ENCODE assay signal across 8 mouse cellular contexts in the genomic region with DNA sequence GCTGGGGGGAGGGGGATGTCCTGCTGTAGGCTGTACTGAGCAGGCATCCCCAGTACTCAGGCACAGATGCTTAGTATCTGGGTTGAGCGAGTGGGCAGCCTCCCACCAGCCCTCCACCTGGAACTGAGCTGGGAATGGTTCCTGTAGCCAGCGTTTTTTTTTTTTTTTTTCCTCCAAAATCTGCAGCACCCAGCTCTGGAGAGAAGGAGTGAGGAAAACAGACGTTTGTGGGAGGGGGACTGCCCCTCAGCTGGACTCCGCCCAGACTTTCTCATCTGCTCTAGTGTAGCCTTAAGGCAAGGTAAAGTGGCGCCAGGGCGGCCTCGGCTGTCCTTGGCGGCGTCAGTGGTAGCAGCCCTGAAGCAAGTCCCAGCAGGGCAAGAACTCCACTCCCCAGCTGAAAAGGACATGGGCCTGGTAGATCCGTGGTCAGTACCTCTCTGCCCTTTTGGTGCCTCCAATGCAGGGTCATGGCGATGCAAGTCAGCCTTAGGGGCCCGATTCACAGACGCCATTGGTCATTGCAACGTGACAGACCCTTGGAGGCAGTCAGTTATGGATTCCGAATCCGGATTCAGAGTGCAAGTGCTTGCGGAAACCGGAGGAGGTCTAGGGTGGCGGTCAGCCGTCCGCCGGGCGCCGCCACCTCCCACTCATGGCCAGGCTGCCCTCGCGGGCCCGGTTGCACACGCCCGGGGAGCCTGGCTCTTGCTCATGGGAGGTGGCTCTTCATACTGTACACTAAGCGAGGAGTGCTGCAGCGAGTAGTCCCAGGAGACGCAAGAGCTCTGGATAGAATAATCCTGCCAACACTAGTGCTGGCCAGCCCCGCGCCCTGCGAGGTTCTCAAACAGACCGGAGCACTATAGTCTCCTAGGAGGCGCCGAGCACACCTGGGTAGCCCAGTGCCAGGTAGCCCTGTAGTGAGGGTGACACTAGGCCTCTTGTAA. TPM values are rescaled to one million over a fixed set of nuclear protein-coding genes. Genes with fewer than 3 reads are reported as not detected.
DNase-seq lines count a peak whose midpoint lies in the region; ATAC-seq lines count a peak whose summit lies in the region.

No protein-coding gene starts in this region.

- no peaks in the 10 kb centered on the region for H3K36me3 ChIP-seq in erythroblast, embryonic 14.5 days (ENCODE audit: control insufficient read depth)
- H3K36me3 ChIP-seq in limb, embryonic 13.5 days = no peaks in the 10 kb centered on the region
- no peaks in the 10 kb centered on the region for H3K36me3 ChIP-seq in midbrain, embryonic 15.5 days (replicated peaks)

- peak overlapping the region; percentile 56 for H3K4me3 ChIP-seq in erythroblast, embryonic 14.5 days (replicated peaks)
- peak overlapping the region; percentile 71 for H3K4me3 ChIP-seq in limb, embryonic 13.5 days
- peak overlapping the region; percentile 61 for H3K4me3 ChIP-seq in midbrain, embryonic 15.5 days

- H3K27me3 ChIP-seq in erythroblast, embryonic 14.5 days (ENCODE audit: control insufficient read depth) = peaks cover 38% of the 10 kb centered on the region
- peaks cover 19% of the 10 kb centered on the region for H3K27me3 ChIP-seq in limb, embryonic 13.5 days
- H3K27me3 ChIP-seq in midbrain, embryonic 15.5 days (replicated peaks) = peaks cover 14% of the 10 kb centered on the region

- peak overlapping the region; percentile 79 for H3K9ac ChIP-seq in limb, embryonic 13.5 days
- peak overlapping the region; percentile 75 for H3K9ac ChIP-seq in midbrain, embryonic 15.5 days

- H3K27ac ChIP-seq in limb, embryonic 13.5 days = peak overlapping the region; percentile 74; the same call in 1 of the 2 replicates
- no peak overlapping the region for H3K27ac ChIP-seq in midbrain, embryonic 15.5 days

- WGBS in limb, embryonic 13.5 days = 2% methylated on average over 38 of the region's 38 CpGs
- 4% methylated on average over 38 of the region's 38 CpGs for WGBS in midbrain, embryonic 15.5 days

- no peak for ATAC-seq in erythroblast, adult 5-6 weeks (replicated peaks; ENCODE audit: low FRiP score, poor library complexity, severe bottlenecking)
- peak; percentile 14; the same call in 1 of the 2 replicates for ATAC-seq in granulocyte monocyte progenitor cell, adult 5-6 weeks (replicated peaks; ENCODE audit: poor library complexity, severe bottlenecking)
- peak; percentile 21 for ATAC-seq in limb, embryonic 13.5 days (ENCODE audit: low FRiP score, low read depth)
- ATAC-seq in midbrain, embryonic 15.5 days (replicated peaks) = peak; percentile 41; the same call in 1 of the 2 replicates

- H3K4me1 ChIP-seq in erythroblast, embryonic 14.5 days (ENCODE audit: control insufficient read depth) = peaks cover 25% of the 10 kb centered on the region
- peaks cover 55% of the 10 kb centered on the region for H3K4me1 ChIP-seq in limb, embryonic 13.5 days
- peaks cover 40% of the 10 kb centered on the region for H3K4me1 ChIP-seq in midbrain, embryonic 15.5 days

- DNase-seq in embryo, embryonic 11 days = peak; percentile 60
- DNase-seq in kidney, adult 11 months = peak; percentile 60
- peak; percentile 70 for DNase-seq in telencephalon, adult 2 months (ENCODE audit: low read depth, low spot score)

- H3K4me2 ChIP-seq in limb, embryonic 13.5 days (replicated peaks) = peak overlapping the region; percentile 95
- peak overlapping the region; percentile 99 for H3K4me2 ChIP-seq in midbrain, embryonic 15.5 days

- no peaks in the 10 kb centered on the region for H3K9me3 ChIP-seq in erythroblast, embryonic 14.5 days (ENCODE audit: control insufficient read depth, low read length)
- H3K9me3 ChIP-seq in limb, embryonic 13.5 days = no peaks in the 10 kb centered on the region
- H3K9me3 ChIP-seq in midbrain, embryonic 15.5 days = no peaks in the 10 kb centered on the region

RNA-seq across cellular contexts. Expression of a gene that starts 1.1 kb away (rescaled TPM):
- 0.04 TPM in 1 of 2 replicates, not detected in the other for polyA plus RNA-seq in erythroblast, embryonic 14.5 days (2012)
- total RNA-seq in erythroblast, adult 5-6 weeks (2015; ENCODE audit: low replicate concordance) = 0.42 and 2.7 TPM in 2 replicates
- 0.42 TPM in 1 of 2 replicates, not detected in the other for total RNA-seq in erythroblast, adult 5-6 weeks (2017; ENCODE audit: low replicate concordance)
- 5.1 and 5.7 TPM in 2 replicates for total RNA-seq in granulocyte monocyte progenitor cell, adult 5-6 weeks (2014; fragmentation: Nextera tagmentation)
- 1.6 and 4.4 TPM in 2 replicates for total RNA-seq in granulocyte monocyte progenitor cell, adult 5-6 weeks (2017)
- polyA plus RNA-seq in limb, embryonic 13.5 days (2015; fragmentation: Nextera tagmentation; extraction: Ambion mirVana) = 10.7 and 11.7 TPM in 2 replicates
- 5.2 and 5.3 TPM in 2 replicates for polyA plus RNA-seq in midbrain, embryonic 15.5 days (2015; fragmentation: Nextera tagmentation; extraction: Ambion mirVana)

RNA-seq across cellular contexts. Expression of a gene that starts 34.1 kb away (rescaled TPM):
- polyA plus RNA-seq in erythroblast, embryonic 14.5 days (2012) = not detected in 2 replicates
- not detected in 2 replicates for total RNA-seq in erythroblast, adult 5-6 weeks (2015; ENCODE audit: low replicate concordance)
- not detected in 2 replicates for total RNA-seq in erythroblast, adult 5-6 weeks (2017; ENCODE audit: low replicate concordance)
- total RNA-seq in granulocyte monocyte progenitor cell, adult 5-6 weeks (2014; fragmentation: Nextera tagmentation) = 0.28 TPM in 1 of 2 replicates, not detected in the other
- total RNA-seq in granulocyte monocyte progenitor cell, adult 5-6 weeks (2017) = not detected in 2 replicates
- 0.13 and 0.17 TPM in 2 replicates for polyA plus RNA-seq in limb, embryonic 13.5 days (2015; fragmentation: Nextera tagmentation; extraction: Ambion mirVana)
- 2.3 and 2.4 TPM in 2 replicates for polyA plus RNA-seq in midbrain, embryonic 15.5 days (2015; fragmentation: Nextera tagmentation; extraction: Ambion mirVana)

RNA-seq across cellular contexts. Expression of a gene that starts 34.4 kb away (rescaled TPM):
- polyA plus RNA-seq in erythroblast, embryonic 14.5 days (2012) = not detected in 2 replicates
- total RNA-seq in erythroblast, adult 5-6 weeks (2015; ENCODE audit: low replicate concordance) = 2.9 TPM in 1 of 2 replicates, not detected in the other
- 0.94 TPM in 1 of 2 replicates, not detected in the other for total RNA-seq in erythroblast, adult 5-6 weeks (2017; ENCODE audit: low replicate concordance)
- total RNA-seq in granulocyte monocyte progenitor cell, adult 5-6 weeks (2014; fragmentation: Nextera tagmentation) = 7.4 TPM in 1 of 2 replicates, not detected in the other
- 0.56 and 3.5 TPM in 2 replicates for total RNA-seq in granulocyte monocyte progenitor cell, adult 5-6 weeks (2017)
- polyA plus RNA-seq in limb, embryonic 13.5 days (2015; fragmentation: Nextera tagmentation; extraction: Ambion mirVana) = 1.8 and 2.3 TPM in 2 replicates
- 4.1 and 4.6 TPM in 2 replicates for polyA plus RNA-seq in midbrain, embryonic 15.5 days (2015; fragmentation: Nextera tagmentation; extraction: Ambion mirVana)
